Mouse (Mus musculus) ES-E14 (cell line): Measurements from ENCODE around the gene Zcchc2. TPM values are rescaled to one million over a fixed set of nuclear protein-coding genes. Genes with fewer than 3 reads are reported as not detected.

Source experiments
- DNase-seq: peaks from one replicate; pipeline ENCODE4 v3.0.0-alpha.2; 2013; ENCODE audit warnings: low read depth, low spot score
- H3K27ac ChIP-seq: 2 replicates; pipeline ENCODE4 v1.5.1; 2012; ENCODE audit warnings: low read depth, mild to moderate bottlenecking, low read length, moderate library complexity, mixed read lengths; ENCODE audit not compliant: poor library complexity, insufficient read depth, severe bottlenecking
- H3K36me3 ChIP-seq: 2 replicates; pipeline ENCODE4 v1.6.1; 2012; ENCODE audit warnings: mild to moderate bottlenecking, low read length, moderate library complexity, mixed read lengths; ENCODE audit not compliant: control insufficient read depth, poor library complexity, insufficient read depth, severe bottlenecking
- H3K4me1 ChIP-seq, 2 experiments: fragments of 150-350 bp in 1 of 2; sonication (generic) in 1 of 2; 2 replicates each; pipeline ENCODE4 v1.6.1; 2012; ENCODE audit warnings: low read length in 2 of 2, mild to moderate bottlenecking in 1 of 2, mixed read lengths in 1 of 2; ENCODE audit not compliant: control insufficient read depth in 2 of 2, insufficient read depth in 2 of 2, poor library complexity in 1 of 2
- H3K4me3 ChIP-seq, 2 experiments: fragments of 150-350 bp in 1 of 2; sonication (generic) in 1 of 2; 2 replicates each; pipeline ENCODE4 v1.5.1; 2012; ENCODE audit warnings: low read length in 2 of 2, low read depth in 1 of 2, mild to moderate bottlenecking in 1 of 2, mixed read lengths in 1 of 2; ENCODE audit not compliant: insufficient read depth in 1 of 2, poor library complexity in 1 of 2, severe bottlenecking in 1 of 2
- H3K9ac ChIP-seq: 2 replicates; pipeline ENCODE4 v1.6.1; 2012; ENCODE audit warnings: low read depth, mild to moderate bottlenecking, low read length, mixed read lengths; ENCODE audit not compliant: poor library complexity, insufficient read depth, severe bottlenecking
- H3K9me3 ChIP-seq: fragments of 150-350 bp; sonication (generic); 2 replicates; pipeline ENCODE4 v1.6.1; 2012; ENCODE audit warnings: low read depth, mild to moderate bottlenecking, low read length; ENCODE audit not compliant: control insufficient read depth, insufficient read depth
- CHD2 ChIP-seq: IDR thresholded peaks from 2 replicates; pipeline ENCODE4 v1.6.1; 2014; ENCODE audit warnings: mild to moderate bottlenecking, low read depth, low read length, inconsistent platforms
- HCFC1 ChIP-seq: IDR thresholded peaks from 2 replicates; pipeline ENCODE4 v1.6.1; 2012; ENCODE audit warnings: low read length, inconsistent platforms, borderline replicate concordance; ENCODE audit not compliant: insufficient read depth
- MAFK ChIP-seq: IDR thresholded peaks from 2 replicates; pipeline ENCODE4 v1.6.1; 2014; ENCODE audit warnings: mild to moderate bottlenecking, low read depth, low read length, inconsistent platforms; ENCODE audit not compliant: insufficient read depth
- ZC3H11A ChIP-seq: IDR thresholded peaks from 2 replicates; pipeline ENCODE4 v1.6.1; 2012; ENCODE audit warnings: low read depth, mild to moderate bottlenecking, inconsistent platforms, low read length, borderline replicate concordance
- ZNF384 ChIP-seq: IDR thresholded peaks from 2 replicates; pipeline ENCODE4 v1.6.1; 2012; ENCODE audit warnings: low read depth, low read length, inconsistent platforms
- in situ Hi-C, 2 experiments: fragments of 600-800 bp; cut with MboI; formaldehyde crosslinking; loops; one replicate each; pipeline ENCODE4 v1.15.1; 2025; ENCODE audit warnings: low sequenced_read_pairs in 2 of 2, inconsistent platforms in 1 of 2; ENCODE audit not compliant: unreplicated experiment in 2 of 2
- total RNA-seq: library from RNA; depleted of rRNA; stranded (reverse); fragments of 300-350 nt; gene quantifications from 2 replicates; pipeline ENCODE4 v1.2.3, GENCODE M21; 2012

The Zcchc2 gene
- total RNA-seq, 1 experiment: 9.5 TPM

GRCm38 (mm10) chr1:105991931-105992837 lies 2.0 kb downstream of the Zcchc2 start:
- H3K27ac ChIP-seq: no peak overlapping the region
- no peaks in the 10 kb centered on the region for H3K9me3 ChIP-seq
- DNase-seq: no peak
- peaks cover 7 to 9% of the 10 kb centered on the region in 2 experiments for H3K4me1 ChIP-seq
- H3K9ac ChIP-seq: peak overlapping the region; percentile 85
- H3K36me3 ChIP-seq: no peaks in the 10 kb centered on the region; the same call in 1 of the 2 replicates
- in situ Hi-C loops: no loop called here
- no peak for TF ChIP-seq ZNF384
- TF ChIP-seq CHD2: no peak
- no peak for TF ChIP-seq ZC3H11A
- no peak for TF ChIP-seq HCFC1
- H3K4me3 ChIP-seq: peak overlapping the region; percentile 90 to 93

DNA sequence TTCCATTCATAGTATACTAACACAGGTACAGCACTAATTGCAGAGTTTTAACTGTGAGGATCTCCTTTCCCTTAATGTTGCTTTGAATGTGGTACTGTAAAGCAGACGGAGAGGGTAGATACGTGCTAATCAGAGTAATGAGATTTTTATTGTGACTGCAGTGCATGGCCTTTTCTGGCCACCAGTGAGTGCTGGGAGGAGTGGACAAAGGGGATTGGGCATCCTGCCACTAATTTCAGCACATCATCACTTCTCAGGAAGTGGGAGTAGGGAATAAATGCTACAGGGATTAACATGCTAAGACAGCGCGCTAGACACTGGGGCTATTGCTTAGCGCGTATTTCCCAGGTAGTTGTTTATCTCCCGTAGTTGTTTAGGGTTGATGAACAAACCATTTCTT lies 3.0 kb downstream of the Zcchc2 start:
- H3K9ac ChIP-seq: peak overlapping the region; percentile 84
- TF ChIP-seq MAFK: no peak
- no peak for TF ChIP-seq HCFC1
- TF ChIP-seq ZNF384: no peak
- no peak for TF ChIP-seq CHD2
- TF ChIP-seq ZC3H11A: no peak
- no peak overlapping the region for H3K27ac ChIP-seq
- H3K4me1 ChIP-seq: peaks cover 7 to 11% of the 10 kb centered on the region in 2 experiments
- DNase-seq: no peak
- in situ Hi-C loops: no loop called here
- H3K9me3 ChIP-seq: no peaks in the 10 kb centered on the region
- H3K4me3 ChIP-seq: peak overlapping the region; percentile 87 to 89
- H3K36me3 ChIP-seq: no peaks in the 10 kb centered on the region; the same call in 1 of the 2 replicates

GRCm38 (mm10) chr1:105993601-105994209 lies 3.5 kb downstream of the Zcchc2 start:
- peak; percentile 65 for DNase-seq
- Histone ChIP-seq H3K4me3 (peak overlapping the region; percentile 87 to 89), H3K36me3 (no peaks in the 10 kb centered on the region; the same call in 1 of the 2 replicates), H3K27ac (no peak overlapping the region), H3K4me1 (peaks cover 7 to 11% of the 10 kb centered on the region in 2 experiments), H3K9me3 (no peaks in the 10 kb centered on the region), H3K9ac (peak overlapping the region; percentile 84)
- in situ Hi-C loops: no loop called here
- TF ChIP-seq ZNF384 (no peak), HCFC1 (no peak), ZC3H11A (no peak), CHD2 (no peak), MAFK (no peak)

- no peaks in the 10 kb centered on the region for H3K9me3 ChIP-seq
- H3K4me3 ChIP-seq: no peak overlapping the region
- peaks cover 2% of the 10 kb centered on the region; the same call in 1 of the 2 replicates for H3K36me3 ChIP-seq
- in situ Hi-C loops: no loop called here
- no peak overlapping the region for H3K27ac ChIP-seq
- no peak overlapping the region for H3K9ac ChIP-seq
- no peak for TF ChIP-seq ZNF384
- no peak for TF ChIP-seq CHD2
- TF ChIP-seq HCFC1: no peak
- no peak for TF ChIP-seq MAFK
- TF ChIP-seq ZC3H11A: no peak
- no peak for DNase-seq
- peaks cover 7 to 11% of the 10 kb centered on the region in 2 experiments for H3K4me1 ChIP-seq
Measured at GRCm38 (mm10) chr1:105995966-105996365, 5.8 kb downstream of the Zcchc2 start.
